Mouse (Mus musculus): ENCODE measurements around the gene Cpn1. TPM values are rescaled to one million over a fixed set of nuclear protein-coding genes. Genes with fewer than 3 reads are reported as not detected.

The Cpn1 gene
- polyA plus RNA-seq, 1 experiment from 2014 or later, result 80.6 TPM

DNA sequence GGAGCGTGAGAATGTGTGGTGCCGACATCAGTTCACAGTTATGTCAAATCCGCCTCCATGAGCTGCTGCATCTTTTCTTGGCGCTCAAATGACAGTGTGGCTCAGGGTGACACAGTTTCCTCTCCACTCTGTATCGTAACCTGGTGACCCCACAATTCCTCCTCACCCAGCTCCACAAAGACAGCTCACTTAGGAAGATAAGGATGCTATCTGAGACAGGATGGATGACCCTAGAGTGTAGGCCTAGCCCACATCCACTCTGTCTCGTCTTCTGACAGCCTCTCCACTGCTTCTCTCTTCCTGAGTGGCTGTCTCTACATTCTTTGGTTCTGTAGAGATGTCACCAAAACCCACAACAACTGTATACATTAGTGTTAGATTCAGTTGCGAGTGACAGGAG, 9.1 kb upstream of the Cpn1 start:
- no peaks in the 10 kb centered on the region for H3K9me3 ChIP-seq (ENCODE audit: low read length)
- H3K27me3 ChIP-seq (ENCODE audit: insufficient read depth, low read length), result no peaks in the 10 kb centered on the region
- 88% methylated on average over 7 of the region's 7 CpGs for WGBS
- no peak overlapping the region for H3K9ac ChIP-seq (replicated peaks; ENCODE audit: low read length)
- H3K4me1 ChIP-seq (ENCODE audit: insufficient read depth, low read length), result no peaks in the 10 kb centered on the region
- no peak overlapping the region for H3K27ac ChIP-seq (ENCODE audit: low read length)
- no peaks in the 10 kb centered on the region for H3K36me3 ChIP-seq (ENCODE audit: insufficient read depth, low read length)
- no peak for ATAC-seq (ENCODE audit: low FRiP score, low TSS enrichment)
- no peak overlapping the region for H3K4me3 ChIP-seq (ENCODE audit: low read length)
- no peak overlapping the region for H3K4me2 ChIP-seq (replicated peaks; ENCODE audit: low read depth, low read length)

DNA sequence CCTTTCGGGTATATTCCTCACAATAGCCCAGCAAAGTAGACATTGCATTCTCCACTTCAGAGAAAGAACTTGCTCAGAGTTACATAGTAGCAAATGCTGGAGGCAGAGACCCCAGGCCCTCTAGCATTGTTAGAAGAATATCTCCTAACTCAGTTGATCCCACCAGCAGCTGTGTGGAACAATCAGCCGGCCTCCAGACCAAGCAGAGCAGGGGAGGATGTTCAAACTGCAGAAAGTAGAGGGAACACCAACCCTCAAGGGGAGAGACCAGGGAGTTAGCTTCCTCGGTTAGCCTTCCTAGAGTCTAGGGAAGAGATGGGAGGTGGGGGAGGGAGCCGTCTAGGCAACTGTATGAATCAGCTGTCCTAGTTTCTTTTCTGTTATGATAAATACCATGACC, 6.1 kb upstream of the Cpn1 start:
- Histone ChIP-seq H3K9ac (replicated peaks; ENCODE audit: low read length) (no peak overlapping the region), H3K4me3 (ENCODE audit: low read length) (no peak overlapping the region), H3K4me1 (ENCODE audit: insufficient read depth, low read length) (no peaks in the 10 kb centered on the region), H3K9me3 (ENCODE audit: low read length) (no peaks in the 10 kb centered on the region), H3K36me3 (ENCODE audit: insufficient read depth, low read length) (no peaks in the 10 kb centered on the region), H3K27ac (ENCODE audit: low read length) (no peak overlapping the region), H3K27me3 (ENCODE audit: insufficient read depth, low read length) (no peaks in the 10 kb centered on the region), H3K4me2 (replicated peaks; ENCODE audit: low read depth, low read length) (no peak overlapping the region)
- no peak for ATAC-seq (ENCODE audit: low FRiP score, low TSS enrichment)
- WGBS, result 67% methylated on average over 4 of the region's 4 CpGs

GRCm38 (mm10) chr19:43990362-43990761, 4.0 kb upstream of the Cpn1 start:
- no peak overlapping the region for H3K27ac ChIP-seq (ENCODE audit: low read length)
- H3K4me2 ChIP-seq (replicated peaks; ENCODE audit: low read depth, low read length), result no peak overlapping the region
- ATAC-seq (ENCODE audit: low FRiP score, low TSS enrichment), result no peak
- no peaks in the 10 kb centered on the region for H3K9me3 ChIP-seq (ENCODE audit: low read length)
- peaks cover 7% of the 10 kb centered on the region; the same call in 1 of the 2 replicates for H3K27me3 ChIP-seq (ENCODE audit: insufficient read depth, low read length)
- WGBS, result 84% methylated on average over 8 of the region's 8 CpGs
- no peaks in the 10 kb centered on the region; the same call in 1 of the 2 replicates for H3K4me1 ChIP-seq (ENCODE audit: insufficient read depth, low read length)
- no peaks in the 10 kb centered on the region for H3K36me3 ChIP-seq (ENCODE audit: insufficient read depth, low read length)
- H3K4me3 ChIP-seq (ENCODE audit: low read length), result no peak overlapping the region
- no peak overlapping the region for H3K9ac ChIP-seq (replicated peaks; ENCODE audit: low read length)

- Histone ChIP-seq H3K27me3 (ENCODE audit: insufficient read depth, low read length) (peaks cover 9% of the 10 kb centered on the region; the same call in 1 of the 2 replicates), H3K9ac (replicated peaks; ENCODE audit: low read length) (no peak overlapping the region), H3K9me3 (ENCODE audit: low read length) (no peaks in the 10 kb centered on the region), H3K36me3 (ENCODE audit: insufficient read depth, low read length) (no peaks in the 10 kb centered on the region), H3K27ac (ENCODE audit: low read length) (no peak overlapping the region), H3K4me3 (ENCODE audit: low read length) (no peak overlapping the region), H3K4me1 (ENCODE audit: insufficient read depth, low read length) (no peaks in the 10 kb centered on the region; the same call in 1 of the 2 replicates), H3K4me2 (replicated peaks; ENCODE audit: low read depth, low read length) (no peak overlapping the region)
- WGBS, result 86% methylated on average over 5 of the region's 5 CpGs
- no peak for ATAC-seq (ENCODE audit: low FRiP score, low TSS enrichment)
Measured at GRCm38 (mm10) chr19:43981992-43982391, 4.4 kb downstream of the Cpn1 start.

DNA sequence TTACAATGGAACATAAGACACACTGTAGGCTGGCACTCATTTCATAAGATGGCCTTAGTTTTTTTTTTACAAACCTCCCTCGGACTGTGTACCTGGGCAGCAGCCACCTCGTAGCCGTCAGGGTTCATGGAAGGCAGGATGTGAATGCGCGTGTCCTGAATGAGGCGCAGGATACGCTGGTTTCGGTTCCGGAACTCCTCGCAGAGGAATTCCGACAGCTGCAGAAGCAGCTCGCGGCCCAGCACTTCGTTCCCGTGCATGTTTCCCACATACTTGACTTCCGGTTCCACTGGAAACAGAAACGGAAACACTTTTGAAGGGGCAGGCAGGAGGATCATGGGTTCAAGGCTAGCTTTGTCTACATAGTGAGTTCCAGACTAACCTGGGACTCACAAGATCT, 5.6 kb downstream of the Cpn1 start:
- no peak for ATAC-seq (ENCODE audit: low FRiP score, low TSS enrichment)
- Histone ChIP-seq H3K4me2 (replicated peaks; ENCODE audit: low read depth, low read length) (no peak overlapping the region), H3K27me3 (ENCODE audit: insufficient read depth, low read length) (0 out of 2 replicates have a peak, but pooled peaks cover 4% of the 10 kb centered on the region), H3K4me3 (ENCODE audit: low read length) (no peak overlapping the region), H3K36me3 (ENCODE audit: insufficient read depth, low read length) (no peaks in the 10 kb centered on the region), H3K9me3 (ENCODE audit: low read length) (no peaks in the 10 kb centered on the region), H3K27ac (ENCODE audit: low read length) (no peak overlapping the region), H3K9ac (replicated peaks; ENCODE audit: low read length) (no peak overlapping the region), H3K4me1 (ENCODE audit: insufficient read depth, low read length) (no peaks in the 10 kb centered on the region)
- 88% methylated on average over 17 of the region's 17 CpGs for WGBS

DNA sequence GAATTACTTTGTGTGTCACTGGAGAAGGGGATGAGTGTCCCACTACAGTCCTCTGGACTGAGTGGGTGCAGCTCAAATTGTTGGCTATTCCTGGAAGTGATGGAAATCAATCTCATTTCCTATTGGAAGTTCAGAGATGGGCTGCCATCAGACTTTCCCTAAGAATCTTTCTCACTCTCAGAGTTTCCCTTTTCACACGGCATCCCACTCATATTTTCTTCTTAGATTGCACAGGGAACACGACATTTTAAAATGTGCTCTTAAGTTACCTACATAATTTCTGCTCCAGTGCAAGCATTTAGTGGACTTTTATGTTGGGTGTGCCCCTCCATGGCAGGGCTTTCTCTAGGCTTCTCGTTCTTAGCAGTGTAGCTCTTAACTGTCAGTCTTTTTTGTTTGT, 8.6 kb downstream of the Cpn1 start:
- no peak for ATAC-seq (ENCODE audit: low FRiP score, low TSS enrichment)
- WGBS, result 61% methylated on average over 3 of the region's 3 CpGs
- H3K4me3 ChIP-seq (ENCODE audit: low read length), result no peak overlapping the region

GRCm38 (mm10) chr19:43976661-43977060, 9.7 kb downstream of the Cpn1 start:
- Histone ChIP-seq H3K4me1 (ENCODE audit: insufficient read depth, low read length) (no peaks in the 10 kb centered on the region), H3K4me2 (replicated peaks; ENCODE audit: low read depth, low read length) (no peak overlapping the region), H3K9ac (replicated peaks; ENCODE audit: low read length) (no peak overlapping the region), H3K9me3 (ENCODE audit: low read length) (no peaks in the 10 kb centered on the region), H3K4me3 (ENCODE audit: low read length) (no peak overlapping the region), H3K27me3 (ENCODE audit: insufficient read depth, low read length) (no peaks in the 10 kb centered on the region), H3K27ac (ENCODE audit: low read length) (no peak overlapping the region), H3K36me3 (ENCODE audit: insufficient read depth, low read length) (no peaks in the 10 kb centered on the region)
- no peak for ATAC-seq (ENCODE audit: low FRiP score, low TSS enrichment)
- 43% methylated on average over 6 of the region's 6 CpGs for WGBS

More for the DNA sequence above, 8.6 kb downstream of the Cpn1 start:
- no peak overlapping the region for H3K27ac ChIP-seq (ENCODE audit: low read length)
- no peaks in the 10 kb centered on the region for H3K27me3 ChIP-seq (ENCODE audit: insufficient read depth, low read length)
- no peaks in the 10 kb centered on the region for H3K9me3 ChIP-seq (ENCODE audit: low read length)
- H3K9ac ChIP-seq (replicated peaks; ENCODE audit: low read length), result no peak overlapping the region
- H3K4me1 ChIP-seq (ENCODE audit: insufficient read depth, low read length), result no peaks in the 10 kb centered on the region
- H3K4me2 ChIP-seq (replicated peaks; ENCODE audit: low read depth, low read length), result no peak overlapping the region
- H3K36me3 ChIP-seq (ENCODE audit: insufficient read depth, low read length), result no peaks in the 10 kb centered on the region

- Histone ChIP-seq H3K9ac (replicated peaks; ENCODE audit: low read length) (no peak overlapping the region), H3K4me3 (ENCODE audit: low read length) (no peak overlapping the region), H3K4me1 (ENCODE audit: insufficient read depth, low read length) (no peaks in the 10 kb centered on the region), H3K36me3 (ENCODE audit: insufficient read depth, low read length) (no peaks in the 10 kb centered on the region), H3K27me3 (ENCODE audit: insufficient read depth, low read length) (no peaks in the 10 kb centered on the region), H3K4me2 (replicated peaks; ENCODE audit: low read depth, low read length) (no peak overlapping the region), H3K9me3 (ENCODE audit: low read length) (no peaks in the 10 kb centered on the region), H3K27ac (ENCODE audit: low read length) (no peak overlapping the region)
- no peak for ATAC-seq (ENCODE audit: low FRiP score, low TSS enrichment)
- WGBS, result 87% methylated on average over 6 of the region's 6 CpGs
Measured at GRCm38 (mm10) chr19:43974221-43974620, 12.1 kb downstream of the Cpn1 start.

- WGBS, result 87% methylated on average over 9 of the region's 9 CpGs
- H3K9ac ChIP-seq (replicated peaks; ENCODE audit: low read length), result no peak overlapping the region
- H3K27me3 ChIP-seq (ENCODE audit: insufficient read depth, low read length), result no peaks in the 10 kb centered on the region
- ATAC-seq (ENCODE audit: low FRiP score, low TSS enrichment), result no peak
- H3K9me3 ChIP-seq (ENCODE audit: low read length), result no peaks in the 10 kb centered on the region
- no peaks in the 10 kb centered on the region for H3K36me3 ChIP-seq (ENCODE audit: insufficient read depth, low read length)
- H3K27ac ChIP-seq (ENCODE audit: low read length), result no peak overlapping the region
- H3K4me3 ChIP-seq (ENCODE audit: low read length), result no peak overlapping the region
- H3K4me2 ChIP-seq (replicated peaks; ENCODE audit: low read depth, low read length), result no peak overlapping the region
- H3K4me1 ChIP-seq (ENCODE audit: insufficient read depth, low read length), result no peaks in the 10 kb centered on the region
Measured at GRCm38 (mm10) chr19:43973711-43974110, 12.6 kb downstream of the Cpn1 start.

GRCm38 (mm10) chr19:43972129-43972528, 14.2 kb downstream of the Cpn1 start:
- Histone ChIP-seq H3K4me3 (ENCODE audit: low read length) (no peak overlapping the region), H3K9me3 (ENCODE audit: low read length) (no peaks in the 10 kb centered on the region), H3K4me1 (ENCODE audit: insufficient read depth, low read length) (peaks cover 6% of the 10 kb centered on the region; the same call in 1 of the 2 replicates), H3K4me2 (replicated peaks; ENCODE audit: low read depth, low read length) (no peak overlapping the region), H3K9ac (replicated peaks; ENCODE audit: low read length) (no peak overlapping the region), H3K36me3 (ENCODE audit: insufficient read depth, low read length) (no peaks in the 10 kb centered on the region), H3K27ac (ENCODE audit: low read length) (no peak overlapping the region), H3K27me3 (ENCODE audit: insufficient read depth, low read length) (no peaks in the 10 kb centered on the region)
- no peak for ATAC-seq (ENCODE audit: low FRiP score, low TSS enrichment)
- 90% methylated on average over 8 of the region's 8 CpGs for WGBS
